Comparison of ENCODE assay signal across 13 mouse cellular contexts in the genomic region with DNA sequence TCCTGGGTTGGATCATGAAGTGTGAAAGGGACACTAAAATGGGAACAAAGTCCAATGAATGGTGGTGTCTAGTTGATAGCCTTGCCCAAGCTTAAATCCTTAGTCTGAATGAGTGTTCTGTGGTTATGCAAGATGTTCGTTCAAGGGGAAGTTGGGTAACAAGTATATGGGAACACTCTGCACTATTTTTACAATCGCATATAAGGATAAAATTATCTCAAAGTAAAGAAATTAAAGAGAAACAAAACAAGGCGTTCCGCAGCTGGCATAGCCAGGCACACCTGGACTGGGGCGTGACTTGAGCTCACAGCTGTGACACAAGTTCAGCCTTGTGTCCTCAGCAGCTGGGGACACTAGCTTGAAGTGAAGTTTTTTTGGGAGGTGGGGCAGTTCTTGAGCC. TPM values are rescaled to one million over a fixed set of nuclear protein-coding genes. Genes with fewer than 3 reads are reported as not detected.
DNase-seq lines count a peak whose midpoint lies in the region; ATAC-seq and TF ChIP-seq lines count a peak whose summit lies in the region.
"Had no signal": no experiment of that assay in that cellular context is flagged by ENCODE, and none has a peak within 500 bp of the region (broad histone marks: within the 10 kb centered on the region; RNA-seq: fewer than 3 reads in every experiment).

No protein-coding gene starts in this region.

- peak; percentile 88 for DNase-seq in lung, postnatal 0 days (ENCODE audit: low spot score)
- DNase-seq in lung, adult 2 months = no peak
- DNase-seq in adrenal gland, postnatal 36 days = no peak
- DNase-seq in hindbrain, embryonic 11.5 days (ENCODE audit: low spot score) = no peak
- DNase-seq in right cerebral cortex, postnatal 10 days (ENCODE audit: low spot score in 2 of 2) = no peak
- DNase-seq: kidney, adult 8-10 months; lung, embryonic 14.5 days; right cerebral cortex, postnatal 14 days had no signal

- peak; percentile 86 for TF ChIP-seq EP300 in lung, postnatal 0 days (IDR thresholded peaks at IDR 0.05)

- H3K27me3 ChIP-seq in lung, postnatal 0 days (replicated peaks; ENCODE audit: insufficient read depth, low read length) = no peaks in the 10 kb centered on the region
- H3K27me3 ChIP-seq in hindbrain, embryonic 11.5 days (ENCODE audit: control insufficient read depth, insufficient read depth, low read length) = no peaks in the 10 kb centered on the region
- H3K27me3 ChIP-seq: midbrain, embryonic 15.5 days; stomach, embryonic 15.5 days had no signal

- no peak for TF ChIP-seq CTCF in lung, postnatal 0 days (IDR thresholded peaks at IDR 0.05)
- no peak for TF ChIP-seq CTCF in lung, adult 2 months (IDR thresholded peaks at IDR 0.05; ENCODE audit: insufficient read depth, low read length)

- WGBS in lung, postnatal 0 days = 50% methylated on average over 5 of the region's 5 CpGs
- whole genome bisulfite sequencing in lung, adult 2 months = 64% methylated on average over 5 of the region's 5 CpGs
- 95% methylated on average over 5 of the region's 5 CpGs for WGBS in hindbrain, embryonic 11.5 days

- H3K27ac ChIP-seq in lung, postnatal 0 days (ENCODE audit: low read length) = peak overlapping the region; percentile 57
- H3K27ac ChIP-seq in hindbrain, embryonic 11.5 days (ENCODE audit: low read depth, low read length) = no peak overlapping the region
- H3K27ac ChIP-seq: limb, embryonic 10.5 days; midbrain, embryonic 15.5 days; stomach, embryonic 15.5 days had no signal

- H3K4me3 ChIP-seq in lung, postnatal 0 days (ENCODE audit: low read depth, low read length) = no peak overlapping the region
- no peak overlapping the region for H3K4me3 ChIP-seq in lung, adult 2 months (replicated peaks; ENCODE audit: extremely low read depth, low read depth, low read length)
- H3K4me3 ChIP-seq in hindbrain, embryonic 11.5 days (ENCODE audit: low read depth, low read length) = no peak overlapping the region
- H3K4me3 ChIP-seq: limb, embryonic 10.5 days; midbrain, embryonic 15.5 days; stomach, embryonic 15.5 days had no signal

- no peaks in the 10 kb centered on the region for H3K36me3 ChIP-seq in lung, postnatal 0 days (ENCODE audit: insufficient read depth, low read length)
- no peaks in the 10 kb centered on the region for H3K36me3 ChIP-seq in hindbrain, embryonic 11.5 days (ENCODE audit: control insufficient read depth, insufficient read depth, low read length)
- H3K36me3 ChIP-seq: limb, embryonic 10.5 days; midbrain, embryonic 15.5 days; stomach, embryonic 15.5 days had no signal

- H3K4me1 ChIP-seq in lung, postnatal 0 days (ENCODE audit: insufficient read depth, low read depth, low read length) = no peaks in the 10 kb centered on the region
- H3K4me1 ChIP-seq in lung, adult 2 months (ENCODE audit: control insufficient read depth, insufficient read depth, low read length) = no peaks in the 10 kb centered on the region
- no peaks in the 10 kb centered on the region for H3K4me1 ChIP-seq in hindbrain, embryonic 11.5 days (replicated peaks; ENCODE audit: control insufficient read depth, insufficient read depth, low read length)
- H3K4me1 ChIP-seq: limb, embryonic 10.5 days; midbrain, embryonic 15.5 days; stomach, embryonic 15.5 days had no signal

- TF ChIP-seq POLR2A in lung, adult 2 months (IDR thresholded peaks at IDR 0.05; ENCODE audit: borderline replicate concordance, extremely low read depth, low read depth, low read length) = no peak

- H3K9me3 ChIP-seq in lung, postnatal 0 days (ENCODE audit: low read length) = no peaks in the 10 kb centered on the region
- H3K9me3 ChIP-seq in hindbrain, embryonic 11.5 days (ENCODE audit: control insufficient read depth, low read length) = no peaks in the 10 kb centered on the region
- H3K9me3 ChIP-seq: limb, embryonic 10.5 days; midbrain, embryonic 15.5 days; stomach, embryonic 15.5 days had no signal

- no peak overlapping the region for H3K4me2 ChIP-seq in lung, postnatal 0 days (replicated peaks; ENCODE audit: low read depth, low read length)
- no peak overlapping the region for H3K4me2 ChIP-seq in hindbrain, embryonic 11.5 days (replicated peaks; ENCODE audit: low read depth, low read length)
- H3K4me2 ChIP-seq: lung, embryonic 14.5 days; midbrain, embryonic 15.5 days; stomach, embryonic 15.5 days had no signal

- no peak overlapping the region for H3K9ac ChIP-seq in lung, postnatal 0 days (replicated peaks; ENCODE audit: low read depth)
- no peak overlapping the region for H3K9ac ChIP-seq in hindbrain, embryonic 11.5 days (ENCODE audit: low read depth, low read length)
- H3K9ac ChIP-seq: lung, embryonic 14.5 days; midbrain, embryonic 15.5 days; stomach, embryonic 15.5 days had no signal

- peak; percentile 79 for ATAC-seq in lung, postnatal 0 days
- ATAC-seq in granulocyte monocyte progenitor cell, adult 5-6 weeks (replicated peaks; ENCODE audit: poor library complexity, severe bottlenecking) = peak; percentile 98
- ATAC-seq in monocyte, adult 5-6 weeks (replicated peaks; ENCODE audit: insufficient number of reproducible peaks, low FRiP score, low TSS enrichment, poor library complexity, severe bottlenecking) = peak; percentile 85
- no peak for ATAC-seq in hindbrain, embryonic 11.5 days (ENCODE audit: low FRiP score)
- ATAC-seq: midbrain, embryonic 15.5 days had no signal

RNA-seq across cellular contexts. Expression of a gene that starts 42.5 kb away (rescaled TPM):
- 155 and 160 TPM in 2 replicates for polyA plus RNA-seq in lung, postnatal 0 days (2015; fragmentation: Nextera tagmentation; extraction: Ambion mirVana)
- polyA plus RNA-seq in lung, adult 2 months (2012; rRNA removed) = 20.6 and 34.2 TPM in 2 replicates
- 168 and 202 TPM in 2 replicates for total RNA-seq in granulocyte monocyte progenitor cell, adult 5-6 weeks (2014; fragmentation: Nextera tagmentation)
- total RNA-seq in granulocyte monocyte progenitor cell, adult 5-6 weeks (2017) = 190 and 241 TPM in 2 replicates
- total RNA-seq in monocyte, adult 5-6 weeks (2017) = 102 to 197 TPM (median 122 TPM) in 3 replicates
- total RNA-seq in adrenal gland, postnatal 36 days (2021) = 100 to 1,000 TPM; 212 to 241 TPM
- polyA plus RNA-seq in hindbrain, embryonic 11.5 days (2014; fragmentation: Nextera tagmentation; extraction: Ambion mirVana) = 404 and 436 TPM in 2 replicates
